Mouse (Mus musculus) heart, postnatal 0 days (tissue): ENCODE measurements around the gene Pianp.

Experiments
- CTCF ChIP-seq: IDR thresholded peaks from 2 replicates; pipeline ENCODE4 v1.5.1; 2016; ENCODE audit warnings: antibody characterized with exemption, control low read depth, low read depth
- EP300 ChIP-seq: IDR thresholded peaks from 2 replicates; pipeline ENCODE4 v1.6.1; 2016; ENCODE audit warnings: antibody characterized with exemption, low read depth

DNA sequence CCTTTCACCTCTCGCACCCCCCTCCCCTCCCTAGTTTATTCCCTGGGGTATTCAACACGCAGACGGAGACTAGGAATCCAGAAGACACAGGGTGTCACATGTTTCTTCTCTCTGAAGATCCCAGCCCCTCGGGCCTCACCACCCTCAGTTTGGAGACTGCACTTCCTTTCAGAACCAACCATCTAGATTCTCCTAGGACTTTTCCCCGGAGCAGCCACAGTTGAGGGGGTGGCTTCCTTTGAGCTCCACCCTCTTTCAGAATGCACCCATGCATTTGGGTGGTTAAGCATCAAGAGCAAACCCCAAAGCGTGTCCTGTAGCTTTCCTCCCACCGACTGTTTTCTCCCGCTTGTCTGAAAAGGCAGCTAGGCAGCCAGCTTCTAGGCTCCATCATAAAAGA is 1.6 kb downstream of the Pianp start:
- TF ChIP-seq CTCF = no peak
- no peak for TF ChIP-seq EP300
